Mouse (Mus musculus): Measurements from ENCODE around the gene Hps4. TPM values are rescaled to one million over a fixed set of nuclear protein-coding genes. Genes with fewer than 3 reads are reported as not detected.
"Not testable (repeated sequence)": the region's sequence is repeated elsewhere in the genome, so short reads cannot be mapped to it uniquely, and the experiment has no call there.

The Hps4 gene
- total RNA-seq, 1 experiment from 2014 or later = 12.0 TPM

DNA sequence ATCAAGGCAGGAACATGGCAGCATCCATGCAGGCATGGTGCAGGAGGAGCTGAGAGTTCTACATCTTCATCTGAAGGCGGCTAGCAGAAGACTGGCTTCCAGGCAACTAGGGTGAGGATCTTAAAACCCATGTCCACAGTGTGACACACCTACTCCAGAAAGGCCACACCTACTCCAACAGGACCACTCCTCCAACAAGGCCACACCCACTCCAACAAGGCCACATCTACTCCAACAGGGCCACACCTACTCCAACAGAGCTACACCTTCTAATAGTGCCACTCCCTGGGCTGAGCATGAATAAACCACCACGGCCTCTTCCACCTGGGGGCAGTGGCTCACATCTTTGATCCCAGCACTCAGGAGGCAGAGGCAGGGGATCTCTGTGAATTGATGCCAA, 23.5 kb upstream of the Hps4 start:
- not testable (repeated sequence) for ATAC-seq (replicated peaks in 1 of 2; ENCODE audit: insufficient read depth in 1 of 2, low FRiP score in 2 of 2, low TSS enrichment in 1 of 2, low read depth in 1 of 2, poor library complexity in 2 of 2, severe bottlenecking in 2 of 2)

DNA sequence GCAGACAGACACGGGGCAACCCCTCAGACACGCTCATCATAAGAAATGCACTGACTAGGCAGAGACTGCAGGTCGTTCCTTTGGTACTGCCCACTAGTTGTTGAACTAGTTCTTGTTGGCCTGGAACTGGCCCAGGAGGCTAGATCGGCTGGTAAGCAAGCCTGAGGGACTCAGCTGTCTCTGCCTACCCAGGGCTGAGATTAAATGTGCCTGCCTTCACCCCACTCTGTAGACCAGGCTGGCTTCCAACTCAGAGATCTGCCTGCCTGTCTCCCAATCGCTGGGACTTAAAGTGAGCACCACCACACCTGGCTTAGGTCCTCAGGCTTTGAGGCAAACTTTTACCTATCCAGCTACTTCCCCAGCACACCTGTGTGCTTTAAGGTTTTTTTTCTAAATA, 22.5 kb upstream of the Hps4 start:
- ATAC-seq (replicated peaks in 1 of 2; ENCODE audit: insufficient read depth in 1 of 2, low FRiP score in 2 of 2, low TSS enrichment in 1 of 2, low read depth in 1 of 2, poor library complexity in 2 of 2, severe bottlenecking in 2 of 2) = no peak

DNA sequence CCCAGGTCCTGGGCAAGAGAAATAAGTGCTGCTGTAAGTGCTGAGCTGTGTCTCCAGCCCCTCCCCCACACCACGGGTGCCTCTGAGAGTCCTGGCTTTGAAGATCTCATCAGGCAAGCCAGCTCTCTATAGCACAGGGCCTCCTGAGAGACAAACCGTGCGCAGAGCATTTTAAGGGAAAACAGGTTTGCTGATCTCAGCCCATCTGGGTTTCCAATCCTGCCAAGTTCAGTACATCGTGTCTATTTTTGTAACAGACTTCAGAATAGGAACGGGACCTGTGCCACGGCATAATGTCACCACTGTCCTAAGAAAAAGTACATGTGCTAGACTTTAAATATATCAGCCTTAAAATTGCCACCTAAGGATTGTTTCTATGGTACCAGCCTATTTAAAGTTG, 21.9 kb upstream of the Hps4 start:
- no peak for ATAC-seq (replicated peaks in 1 of 2; ENCODE audit: insufficient read depth in 1 of 2, low FRiP score in 2 of 2, low TSS enrichment in 1 of 2, low read depth in 1 of 2, poor library complexity in 2 of 2, severe bottlenecking in 2 of 2)

DNA sequence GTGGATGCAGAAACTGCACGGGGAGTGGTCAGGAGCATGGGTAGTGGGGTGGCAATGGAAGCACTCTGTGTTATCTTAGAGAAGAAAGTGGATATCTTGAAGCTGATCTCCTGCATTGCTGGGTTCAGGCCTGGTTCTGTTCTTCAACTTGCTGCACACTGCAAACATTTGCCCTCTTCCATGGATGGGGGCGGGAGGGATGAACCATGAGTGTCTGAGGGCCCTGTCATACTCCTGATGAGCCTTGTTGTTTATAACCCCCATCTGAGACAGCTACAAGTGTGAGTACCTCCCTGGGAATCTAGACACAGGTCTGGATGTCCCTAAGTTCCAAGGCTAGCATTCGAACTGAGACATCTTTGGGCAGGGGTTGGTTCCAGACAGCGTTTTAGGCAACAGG, 21.5 kb upstream of the Hps4 start:
- ATAC-seq (replicated peaks in 1 of 2; ENCODE audit: insufficient read depth in 1 of 2, low FRiP score in 2 of 2, low TSS enrichment in 1 of 2, low read depth in 1 of 2, poor library complexity in 2 of 2, severe bottlenecking in 2 of 2) = no peak

DNA sequence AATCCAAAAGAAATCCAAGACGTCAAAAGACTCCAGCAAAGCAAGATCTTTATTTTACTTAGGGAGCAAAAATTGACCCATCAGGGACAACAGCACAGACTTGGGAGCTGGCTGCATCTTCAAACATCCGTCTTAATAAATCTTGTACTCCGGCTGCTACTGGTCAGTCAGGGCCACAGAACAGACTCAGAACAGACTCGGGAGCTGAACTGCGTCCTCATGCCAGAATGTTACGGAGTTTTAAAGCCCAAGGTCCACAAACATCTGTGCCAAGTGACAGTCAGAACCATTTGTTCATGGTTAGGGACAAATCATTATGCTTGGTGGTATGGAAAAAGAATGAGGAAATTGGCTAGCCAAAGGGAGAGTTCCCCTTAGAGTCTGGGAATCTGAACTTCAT, 19.6 kb upstream of the Hps4 start:
- ATAC-seq (replicated peaks in 1 of 2; ENCODE audit: insufficient read depth in 1 of 2, low FRiP score in 2 of 2, low TSS enrichment in 1 of 2, low read depth in 1 of 2, poor library complexity in 2 of 2, severe bottlenecking in 2 of 2) = no peak

DNA sequence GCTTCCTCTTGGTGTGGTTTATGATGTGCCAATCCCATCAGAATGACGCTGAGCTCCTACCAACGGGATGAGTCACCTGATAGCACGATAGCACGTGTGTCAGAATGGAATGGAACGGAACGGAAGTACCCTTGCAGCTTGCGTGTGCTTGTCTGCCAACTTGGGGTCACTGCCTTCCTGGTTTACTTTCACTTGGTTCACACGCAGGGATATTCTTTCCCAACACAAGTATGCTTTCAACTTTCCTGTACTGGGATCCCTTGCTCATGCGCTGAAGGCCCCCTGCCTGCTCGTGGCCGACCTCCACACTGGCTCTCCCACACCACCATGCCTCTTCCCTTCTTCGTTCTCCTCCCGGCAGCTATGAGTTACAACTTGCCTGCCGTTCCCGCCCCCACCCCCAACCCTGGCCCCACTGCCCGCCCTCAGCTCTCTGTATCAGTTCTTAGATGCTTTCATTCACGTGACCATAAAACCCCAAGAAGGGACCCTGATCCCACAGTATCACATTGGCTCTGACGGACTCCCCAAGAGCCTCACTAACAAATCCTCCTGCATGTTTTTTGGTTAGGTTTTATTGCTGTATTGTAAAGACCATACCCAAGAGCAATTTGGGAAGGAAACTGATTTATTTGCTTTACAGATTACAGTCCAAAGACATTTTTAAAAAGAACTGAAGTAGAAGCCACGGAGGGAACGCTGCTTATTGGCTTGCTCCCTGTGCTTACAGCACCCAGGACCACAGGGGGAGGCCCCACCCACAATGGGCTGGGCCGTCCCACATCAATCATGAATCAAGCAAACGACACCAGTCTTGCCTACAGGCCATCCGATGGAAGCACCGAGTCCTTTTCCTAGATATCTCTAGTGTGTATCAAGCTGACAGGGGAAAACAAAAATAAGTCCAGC, 18.0 kb upstream of the Hps4 start:
- peak; percentile 71 to 74 for ATAC-seq (replicated peaks in 1 of 2; ENCODE audit: insufficient read depth in 1 of 2, low FRiP score in 2 of 2, low TSS enrichment in 1 of 2, low read depth in 1 of 2, poor library complexity in 2 of 2, severe bottlenecking in 2 of 2)

DNA sequence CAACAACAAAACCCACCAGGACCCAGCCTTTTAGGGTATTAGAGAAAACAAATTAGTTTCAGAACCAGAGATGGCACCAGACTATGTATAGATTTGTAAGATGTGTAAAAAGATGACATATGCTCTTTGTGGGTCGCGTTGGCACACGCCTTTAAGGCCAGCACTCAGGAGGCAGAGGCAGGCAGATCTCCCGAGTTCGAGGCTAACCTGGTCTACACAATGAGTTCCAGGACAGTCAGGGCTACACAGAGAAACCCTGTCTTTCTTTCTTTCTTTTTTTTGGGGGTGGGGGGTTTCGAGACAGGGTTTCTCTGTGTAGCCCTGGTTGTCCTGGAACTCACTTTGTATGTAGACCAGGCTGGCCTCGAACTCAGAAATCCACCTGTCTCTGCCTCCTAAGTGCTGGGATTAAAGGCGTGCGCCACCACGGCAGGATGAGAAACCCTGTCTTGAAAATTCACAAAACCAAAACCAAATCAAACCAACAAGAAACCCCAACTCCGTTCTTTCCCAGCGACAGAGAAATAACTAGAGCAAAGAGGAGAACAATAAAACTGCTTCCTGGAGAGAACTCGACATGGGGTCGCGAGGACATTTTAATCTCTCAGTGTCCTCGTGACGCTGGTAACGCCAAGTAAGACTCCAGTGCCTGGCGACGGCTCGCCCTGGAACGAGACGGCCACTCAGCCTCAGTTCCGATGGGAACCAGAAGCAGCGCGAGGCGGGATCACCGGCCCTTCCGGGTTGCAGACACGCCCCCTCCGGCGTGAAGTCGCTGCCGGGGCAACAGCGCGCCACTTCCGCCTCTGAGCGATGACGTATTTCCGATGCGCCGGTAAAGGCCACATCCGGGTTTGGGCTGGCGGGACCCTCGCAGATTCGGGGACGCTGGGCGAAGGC, 17.1 kb upstream of the Hps4 start, which contains the start of gene Tfip11:
Gene Tfip11, plus strand, starts transcription at position 813 of the 900 bp plus-strand sequence.
- peak; percentile 79 to 81 for ATAC-seq (replicated peaks in 1 of 2; ENCODE audit: insufficient read depth in 1 of 2, low FRiP score in 2 of 2, low TSS enrichment in 1 of 2, low read depth in 1 of 2, poor library complexity in 2 of 2, severe bottlenecking in 2 of 2)

DNA sequence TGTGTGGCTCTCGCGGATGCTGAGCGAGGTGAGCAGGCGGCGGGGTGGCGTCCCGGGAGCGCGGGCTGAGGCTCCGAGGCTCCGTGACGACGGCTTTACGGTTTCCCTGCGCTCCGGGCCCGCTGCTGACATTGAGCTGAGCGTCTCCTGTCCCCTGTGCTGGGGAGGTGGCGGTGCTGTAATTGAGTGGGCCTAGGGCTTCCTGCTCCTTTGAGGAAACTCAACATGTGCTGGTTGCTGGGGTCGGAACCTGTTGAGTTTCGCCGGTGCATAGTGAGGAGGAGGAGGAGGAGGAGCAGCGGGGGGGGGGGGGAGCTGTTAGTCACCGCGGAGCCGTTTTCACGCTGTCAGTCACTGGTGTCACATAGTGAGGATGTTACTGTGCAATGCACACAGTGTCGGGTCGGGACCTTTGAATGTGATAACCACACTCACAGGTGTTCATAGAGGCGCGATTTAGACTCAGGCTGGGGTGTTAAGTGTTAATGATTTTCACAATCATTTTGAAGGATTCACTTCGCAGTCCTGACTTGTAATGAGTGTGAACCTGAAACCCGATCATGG, 16.4 kb upstream of the Hps4 start:
- ATAC-seq (replicated peaks in 1 of 2; ENCODE audit: insufficient read depth in 1 of 2, low FRiP score in 2 of 2, low TSS enrichment in 1 of 2, low read depth in 1 of 2, poor library complexity in 2 of 2, severe bottlenecking in 2 of 2) = no peak; a peak in 1 of 4 replicates

DNA sequence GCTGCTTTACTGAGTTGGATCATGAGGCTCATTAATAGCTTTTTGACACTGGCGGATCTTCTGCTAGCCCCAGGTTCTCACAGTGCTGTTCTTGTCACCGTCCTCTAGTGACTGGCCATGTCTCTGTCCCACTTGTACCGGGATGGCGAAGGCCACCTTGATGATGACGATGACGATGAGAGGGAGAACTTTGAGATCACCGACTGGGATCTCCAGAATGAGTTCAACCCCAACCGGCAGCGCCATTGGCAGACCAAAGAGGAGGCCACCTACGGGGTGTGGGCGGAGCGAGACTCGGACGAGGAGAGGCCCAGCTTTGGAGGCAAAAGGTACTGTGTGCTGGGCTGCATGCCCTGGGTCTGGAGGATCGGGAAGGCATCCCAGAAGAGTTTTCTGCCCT, 15.0 kb upstream of the Hps4 start:
- no peak for ATAC-seq (replicated peaks in 1 of 2; ENCODE audit: insufficient read depth in 1 of 2, low FRiP score in 2 of 2, low TSS enrichment in 1 of 2, low read depth in 1 of 2, poor library complexity in 2 of 2, severe bottlenecking in 2 of 2)

DNA sequence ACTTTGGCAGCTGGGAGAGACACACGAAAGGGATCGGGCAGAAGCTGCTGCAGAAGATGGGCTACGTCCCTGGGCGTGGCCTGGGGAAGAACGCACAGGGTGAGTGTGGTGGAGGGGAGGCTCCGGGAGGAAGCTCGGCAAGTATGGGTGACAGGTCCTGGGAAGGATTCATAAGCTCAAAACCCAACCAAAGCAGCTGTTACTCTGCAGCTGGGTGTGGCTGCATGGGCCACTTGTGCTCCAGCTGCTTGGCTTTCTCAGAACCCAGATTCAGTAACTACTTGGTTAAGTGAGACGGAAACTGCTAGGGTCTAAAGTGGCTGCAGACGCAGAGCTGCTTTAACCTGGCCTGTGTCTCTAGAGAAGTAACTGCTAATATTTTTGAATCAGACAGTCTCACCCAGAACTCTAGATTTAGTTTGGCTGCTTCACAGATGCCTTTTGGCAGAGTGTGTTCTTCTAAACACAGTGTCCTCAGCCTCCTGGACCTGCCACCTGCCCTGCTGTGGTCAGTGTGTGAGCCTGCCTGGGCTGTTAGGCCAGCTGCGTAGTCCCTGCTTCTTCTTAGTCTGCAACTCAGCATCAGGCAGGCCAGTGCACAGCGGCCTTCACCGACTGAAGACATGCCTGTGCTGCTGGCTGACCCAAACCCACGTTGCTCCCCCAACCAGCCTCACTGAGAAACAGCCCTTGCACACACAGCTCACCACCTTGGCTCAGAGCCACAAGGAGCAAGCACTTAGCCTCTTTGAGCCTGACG, 12.9 kb upstream of the Hps4 start:
- ATAC-seq (replicated peaks in 1 of 2; ENCODE audit: insufficient read depth in 1 of 2, low FRiP score in 2 of 2, low TSS enrichment in 1 of 2, low read depth in 1 of 2, poor library complexity in 2 of 2, severe bottlenecking in 2 of 2) = no peak

DNA sequence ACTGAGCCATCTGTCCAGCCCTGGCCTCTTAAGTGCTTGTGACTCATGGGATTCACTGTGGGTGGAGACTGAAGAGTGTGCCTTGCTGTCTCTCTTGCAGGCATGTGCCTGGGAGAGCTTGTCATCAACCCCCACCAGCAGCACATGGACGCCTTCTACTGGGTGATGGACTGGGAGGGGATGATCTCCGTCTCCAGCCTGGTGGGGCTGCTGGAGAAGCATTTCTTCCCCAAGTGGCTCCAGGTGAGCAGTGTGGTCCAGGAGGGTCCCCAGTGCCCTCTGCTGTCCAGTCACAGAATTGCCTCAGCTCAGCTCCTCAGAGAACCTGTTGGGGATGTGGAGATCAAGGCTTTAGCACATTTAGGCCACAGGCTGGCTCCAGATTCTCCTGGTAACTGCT, 7.4 kb upstream of the Hps4 start:
- peak; percentile 65 to 67; a peak in 3 of 4 replicates for ATAC-seq (replicated peaks in 1 of 2; ENCODE audit: insufficient read depth in 1 of 2, low FRiP score in 2 of 2, low TSS enrichment in 1 of 2, low read depth in 1 of 2, poor library complexity in 2 of 2, severe bottlenecking in 2 of 2)

DNA sequence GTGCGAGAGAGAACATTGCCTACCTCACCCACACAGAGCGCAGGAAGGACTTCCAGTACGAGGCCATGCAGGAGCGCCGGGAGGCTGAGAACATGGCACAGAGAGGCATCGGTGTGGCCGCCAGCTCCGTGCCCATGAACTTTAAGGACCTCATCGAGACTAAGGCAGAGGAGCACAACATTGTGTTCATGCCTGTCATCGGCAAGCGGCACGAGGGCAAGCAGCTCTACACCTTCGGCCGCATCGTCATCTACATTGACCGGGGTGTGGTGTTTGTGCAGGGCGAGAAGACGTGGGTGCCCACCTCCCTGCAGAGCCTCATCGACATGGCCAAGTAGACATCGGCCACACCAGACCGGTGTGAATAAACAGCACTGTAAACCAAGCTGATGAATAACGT, 5.9 kb upstream of the Hps4 start:
- no peak for ATAC-seq (replicated peaks in 1 of 2; ENCODE audit: insufficient read depth in 1 of 2, low FRiP score in 2 of 2, low TSS enrichment in 1 of 2, low read depth in 1 of 2, poor library complexity in 2 of 2, severe bottlenecking in 2 of 2)

DNA sequence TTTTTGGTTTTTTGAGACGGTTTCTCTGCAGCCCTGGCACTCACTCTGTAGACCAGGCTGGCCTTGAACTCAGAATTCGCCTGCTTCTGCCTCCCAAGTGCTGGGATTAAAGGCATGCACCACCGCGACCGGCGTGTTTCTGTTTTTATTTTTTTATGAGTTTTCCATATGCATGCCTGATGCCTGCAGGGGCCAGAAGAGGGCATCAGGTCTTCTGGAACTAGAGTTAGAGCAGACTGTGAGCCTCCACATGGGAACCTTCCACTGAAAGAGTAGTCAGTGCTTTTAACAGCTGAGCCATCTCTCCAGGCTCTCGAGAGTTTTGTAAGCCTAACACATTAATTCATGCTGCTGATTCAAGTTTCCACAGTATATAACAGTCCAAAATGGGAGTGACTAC, 3.7 kb upstream of the Hps4 start:
- no peak for ATAC-seq (replicated peaks in 1 of 2; ENCODE audit: insufficient read depth in 1 of 2, low FRiP score in 2 of 2, low TSS enrichment in 1 of 2, low read depth in 1 of 2, poor library complexity in 2 of 2, severe bottlenecking in 2 of 2)

DNA sequence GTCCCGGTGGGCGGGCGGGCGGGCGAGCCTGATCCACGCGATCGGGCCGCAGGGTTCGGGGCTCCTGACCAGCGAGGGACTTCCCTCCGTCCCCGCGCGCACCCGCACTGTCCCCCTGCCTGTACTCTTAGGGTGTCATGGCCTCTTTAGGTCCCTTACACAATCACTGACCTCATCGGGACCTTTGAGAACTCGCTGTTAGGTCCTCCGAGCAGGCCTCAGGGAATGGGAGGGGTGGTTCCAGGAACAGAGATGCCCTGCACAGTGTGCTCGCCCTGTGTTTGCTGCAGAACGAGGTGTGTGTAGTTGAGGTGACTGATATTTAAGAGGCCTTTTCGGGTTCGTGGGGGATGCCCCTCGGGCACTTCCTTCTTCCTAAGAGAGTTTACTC, 317 bp downstream of the Hps4 start:
- ATAC-seq (replicated peaks in 1 of 2; ENCODE audit: insufficient read depth in 1 of 2, low FRiP score in 2 of 2, low TSS enrichment in 1 of 2, low read depth in 1 of 2, poor library complexity in 2 of 2, severe bottlenecking in 2 of 2) = peak; percentile 41 to 50; a peak in 3 of 4 replicates

DNA sequence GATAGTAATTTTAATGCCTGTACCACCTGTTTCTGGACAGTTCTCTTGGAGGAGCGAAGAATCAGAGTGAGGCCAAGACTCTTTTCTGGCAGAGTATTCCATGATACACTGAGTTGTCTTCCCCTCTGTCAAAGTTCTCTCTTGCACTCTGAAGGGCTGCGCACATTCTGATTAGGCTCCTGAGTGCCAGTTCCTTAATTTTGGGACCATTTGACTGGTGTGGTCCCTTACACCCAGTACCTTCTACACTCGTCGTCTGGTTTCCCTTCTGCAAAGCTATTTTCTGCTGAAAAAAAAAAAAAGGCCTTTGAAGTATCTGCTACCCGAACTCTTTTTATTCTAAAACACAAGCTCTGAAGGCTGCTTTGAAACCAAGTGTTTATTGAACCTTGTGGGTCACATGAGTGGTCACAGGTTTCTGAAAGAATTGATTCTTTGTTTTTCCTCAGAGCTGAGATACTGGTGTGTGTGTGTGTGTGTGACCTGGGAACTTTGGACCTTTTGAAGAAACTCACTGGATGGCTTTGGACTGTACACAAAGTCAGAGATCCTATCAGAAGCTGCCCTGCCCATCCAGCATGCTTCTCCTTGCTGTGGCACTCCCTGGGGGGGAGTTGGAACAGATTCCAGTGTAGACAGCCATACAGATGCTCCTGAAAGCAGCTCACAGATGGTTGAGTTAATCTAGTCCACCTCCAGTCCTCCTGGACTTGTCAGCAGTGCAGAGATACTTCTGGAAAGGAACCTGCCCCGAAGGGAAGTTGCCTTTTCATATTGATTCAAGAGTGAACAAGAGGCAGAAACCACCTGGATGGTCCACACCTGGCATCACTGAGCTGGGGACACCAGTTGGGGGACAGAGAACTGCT, 1.4 kb downstream of the Hps4 start:
- no peak for ATAC-seq (replicated peaks in 1 of 2; ENCODE audit: insufficient read depth in 1 of 2, low FRiP score in 2 of 2, low TSS enrichment in 1 of 2, low read depth in 1 of 2, poor library complexity in 2 of 2, severe bottlenecking in 2 of 2)

DNA sequence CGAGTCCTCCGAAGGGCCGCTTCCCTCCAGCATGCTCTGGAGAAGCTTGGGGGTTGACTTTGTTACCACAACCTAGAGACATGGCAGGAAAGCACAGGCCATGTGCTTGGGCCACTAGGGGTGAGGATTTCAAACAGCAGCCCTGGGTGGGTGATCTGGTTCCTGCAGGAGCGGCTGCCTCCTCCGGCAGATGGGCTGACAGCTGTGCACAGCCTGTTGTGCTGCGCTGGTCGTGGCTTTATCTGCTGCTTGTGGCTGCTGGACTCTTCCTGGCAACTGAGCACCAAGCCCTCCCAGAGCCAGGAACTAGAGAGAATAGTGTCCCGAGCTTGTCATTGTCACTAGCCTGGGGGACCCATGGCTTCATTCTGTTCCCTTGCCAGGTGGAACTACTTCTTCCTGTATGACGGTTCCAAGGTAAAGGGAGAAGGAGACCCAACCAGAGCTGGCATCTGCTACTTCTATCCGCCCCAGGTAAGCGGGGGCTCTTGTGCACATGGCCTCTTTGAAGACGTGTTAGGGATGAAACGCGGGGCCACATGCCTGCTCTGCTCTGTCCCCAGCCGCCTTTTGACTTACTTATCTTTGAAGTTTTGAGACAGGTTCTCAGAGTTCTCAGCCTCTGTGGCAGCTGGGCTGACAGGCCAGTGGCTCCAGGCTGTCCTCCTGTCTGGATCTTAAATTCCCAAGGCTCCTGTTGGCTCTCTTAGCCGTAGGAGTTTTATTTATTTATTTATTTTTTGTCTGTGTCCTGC, 3.5 kb downstream of the Hps4 start:
- ATAC-seq (replicated peaks in 1 of 2; ENCODE audit: insufficient read depth in 1 of 2, low FRiP score in 2 of 2, low TSS enrichment in 1 of 2, low read depth in 1 of 2, poor library complexity in 2 of 2, severe bottlenecking in 2 of 2) = no peak

Measured in hematopoietic stem cell, adult 5-6 weeks (primary cell).